Mouse (Mus musculus): Measurements from ENCODE around the gene Jun. TPM values are rescaled to one million over a fixed set of nuclear protein-coding genes. Genes with fewer than 3 reads are reported as not detected.

The Jun gene
- polyA plus RNA-seq, 1 experiment from 2014 or later, result 56.3 TPM

DNA sequence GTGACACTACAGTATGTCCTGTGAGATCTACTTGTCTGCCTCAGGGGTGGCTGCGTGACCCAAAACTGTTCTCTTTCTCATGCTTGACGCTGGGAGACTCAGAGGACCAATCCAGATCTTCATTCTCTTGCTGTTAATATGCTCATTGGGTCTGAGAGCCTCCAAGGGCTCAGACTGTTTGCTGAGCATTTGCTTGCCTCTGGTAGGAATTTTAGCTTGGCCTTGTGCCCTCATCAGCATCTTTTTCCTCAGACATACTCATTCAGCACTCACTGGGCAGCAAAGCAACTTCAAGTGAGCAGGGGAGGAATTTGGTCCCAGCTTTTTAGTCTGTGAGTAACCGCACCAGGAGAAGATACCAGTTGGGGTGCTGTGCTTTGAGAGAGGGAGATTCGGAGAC lies 40.5 kb upstream of the Jun start:
- H3K4me2 ChIP-seq, result no peak overlapping the region
- peaks cover 16% of the 10 kb centered on the region for H3K4me1 ChIP-seq
- H3K4me3 ChIP-seq, result no peak overlapping the region
- H3K9ac ChIP-seq, result no peak overlapping the region
- WGBS, result 80% methylated on average over 4 of the region's 4 CpGs
- H3K27me3 ChIP-seq, result no peaks in the 10 kb centered on the region
- no peak for ATAC-seq (ENCODE audit: insufficient number of reproducible peaks, insufficient read depth, low FRiP score, low TSS enrichment, low read depth)
- H3K27ac ChIP-seq, result no peak overlapping the region
- H3K36me3 ChIP-seq, result no peaks in the 10 kb centered on the region
- H3K9me3 ChIP-seq, result no peaks in the 10 kb centered on the region

- no peaks in the 10 kb centered on the region for H3K27me3 ChIP-seq
- 83% methylated on average over 4 of the region's 4 CpGs for WGBS
- H3K4me2 ChIP-seq, result no peak overlapping the region
- ATAC-seq (ENCODE audit: insufficient number of reproducible peaks, insufficient read depth, low FRiP score, low TSS enrichment, low read depth), result no peak
- H3K36me3 ChIP-seq, result no peaks in the 10 kb centered on the region
- no peak overlapping the region for H3K27ac ChIP-seq
- H3K9ac ChIP-seq, result no peak overlapping the region
- H3K4me1 ChIP-seq, result peaks cover 14% of the 10 kb centered on the region
- H3K4me3 ChIP-seq, result no peak overlapping the region
- H3K9me3 ChIP-seq, result no peaks in the 10 kb centered on the region
These were observed 39.5 kb upstream of the Jun start for GRCm38 (mm10) chr4:95091536-95091935.

DNA sequence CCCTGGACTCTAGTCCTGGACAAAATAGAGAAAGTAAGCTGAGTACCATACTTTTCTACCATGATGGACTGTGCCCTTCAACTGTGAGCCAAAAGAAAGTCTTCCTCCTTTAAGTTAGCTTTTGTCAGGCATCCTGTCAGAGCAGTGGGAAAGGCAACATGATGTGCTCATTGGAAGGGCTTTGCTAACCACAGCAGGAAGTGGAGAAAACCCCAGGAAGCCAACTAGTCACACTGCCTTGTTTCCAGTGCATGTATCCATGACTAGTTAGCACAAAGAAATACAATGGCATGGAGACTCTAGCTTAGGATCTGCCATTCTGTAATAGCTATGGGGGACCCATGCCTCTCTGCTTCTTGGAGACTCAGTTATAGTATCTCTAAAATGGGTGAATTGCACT lies 37.9 kb upstream of the Jun start:
- Histone ChIP-seq H3K36me3 (no peaks in the 10 kb centered on the region), H3K9me3 (no peaks in the 10 kb centered on the region), H3K4me3 (no peak overlapping the region), H3K27me3 (no peaks in the 10 kb centered on the region), H3K4me1 (peaks cover 14% of the 10 kb centered on the region), H3K27ac (no peak overlapping the region), H3K4me2 (no peak overlapping the region), H3K9ac (no peak overlapping the region)
- ATAC-seq (ENCODE audit: insufficient number of reproducible peaks, insufficient read depth, low FRiP score, low TSS enrichment, low read depth), result no peak

- Histone ChIP-seq H3K4me1 (peaks cover 11% of the 10 kb centered on the region), H3K9ac (no peak overlapping the region), H3K4me3 (no peak overlapping the region), H3K36me3 (no peaks in the 10 kb centered on the region), H3K27me3 (no peaks in the 10 kb centered on the region), H3K9me3 (no peaks in the 10 kb centered on the region), H3K27ac (no peak overlapping the region), H3K4me2 (no peak overlapping the region)
- no peak for ATAC-seq (ENCODE audit: insufficient number of reproducible peaks, insufficient read depth, low FRiP score, low TSS enrichment, low read depth)
- WGBS, result 95% methylated on average over 5 of the region's 5 CpGs
These were observed 37.0 kb upstream of the Jun start for GRCm38 (mm10) chr4:95089053-95089452.

- no peak overlapping the region for H3K9ac ChIP-seq
- H3K27ac ChIP-seq, result no peak overlapping the region
- WGBS, result 81% methylated on average over 8 of the region's 8 CpGs
- ATAC-seq (ENCODE audit: insufficient number of reproducible peaks, insufficient read depth, low FRiP score, low TSS enrichment, low read depth), result no peak
- no peak overlapping the region for H3K4me2 ChIP-seq
- no peak overlapping the region for H3K4me3 ChIP-seq
- H3K9me3 ChIP-seq, result no peaks in the 10 kb centered on the region
- peaks cover 17% of the 10 kb centered on the region for H3K4me1 ChIP-seq
- no peaks in the 10 kb centered on the region for H3K36me3 ChIP-seq
- H3K27me3 ChIP-seq, result no peaks in the 10 kb centered on the region
These were observed 31.9 kb upstream of the Jun start for GRCm38 (mm10) chr4:95083957-95084356.

DNA sequence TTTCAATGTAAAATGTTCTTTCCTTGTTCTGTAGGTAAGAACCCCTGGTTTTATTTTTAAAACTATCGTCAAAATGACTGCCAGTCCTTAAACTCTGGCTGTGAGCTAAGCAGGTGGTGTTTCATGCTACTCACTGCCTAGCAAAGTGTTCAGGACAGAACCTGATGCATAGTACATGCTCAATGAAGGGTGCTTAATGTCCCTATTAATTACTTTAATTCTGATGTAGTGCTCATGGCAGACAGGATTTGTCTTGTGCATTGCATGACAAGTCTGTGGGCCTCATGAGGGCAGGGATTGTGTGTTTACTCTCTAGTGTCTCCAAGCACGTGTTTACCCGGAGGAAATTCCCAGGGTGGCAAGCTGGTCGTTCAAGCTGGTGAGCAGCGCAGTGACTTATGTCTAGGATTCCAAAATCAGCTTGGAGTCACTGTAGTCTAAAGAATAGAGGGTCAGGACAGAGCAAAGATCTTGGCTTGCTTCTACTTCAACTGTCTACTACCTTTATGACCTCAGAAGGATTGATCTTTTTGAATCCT lies 31.2 kb upstream of the Jun start:
- ATAC-seq (ENCODE audit: insufficient number of reproducible peaks, insufficient read depth, low FRiP score, low TSS enrichment, low read depth), result no peak
- Histone ChIP-seq H3K27ac (peak overlapping the region; percentile 8; the same call in 1 of the 2 replicates), H3K9me3 (no peaks in the 10 kb centered on the region), H3K9ac (no peak overlapping the region), H3K4me1 (peaks cover 17% of the 10 kb centered on the region), H3K27me3 (no peaks in the 10 kb centered on the region), H3K4me3 (no peak overlapping the region), H3K4me2 (no peak overlapping the region), H3K36me3 (no peaks in the 10 kb centered on the region)
- WGBS, result 87% methylated on average over 5 of the region's 5 CpGs

GRCm38 (mm10) chr4:95082481-95083088 lies 30.6 kb upstream of the Jun start:
- ATAC-seq (ENCODE audit: insufficient number of reproducible peaks, insufficient read depth, low FRiP score, low TSS enrichment, low read depth), result no peak
- Histone ChIP-seq H3K36me3 (no peaks in the 10 kb centered on the region), H3K27ac (peak overlapping the region; percentile 8; the same call in 1 of the 2 replicates), H3K4me2 (no peak overlapping the region), H3K4me3 (no peak overlapping the region), H3K4me1 (peaks cover 17% of the 10 kb centered on the region), H3K27me3 (no peaks in the 10 kb centered on the region), H3K9me3 (no peaks in the 10 kb centered on the region), H3K9ac (no peak overlapping the region)
- WGBS, result 50% methylated on average over 4 of the region's 4 CpGs

GRCm38 (mm10) chr4:95081632-95082031 lies 29.6 kb upstream of the Jun start:
- Histone ChIP-seq H3K9ac (no peak overlapping the region), H3K36me3 (no peaks in the 10 kb centered on the region), H3K4me1 (peaks cover 20% of the 10 kb centered on the region), H3K27ac (no peak overlapping the region), H3K4me3 (no peak overlapping the region), H3K9me3 (no peaks in the 10 kb centered on the region), H3K27me3 (no peaks in the 10 kb centered on the region), H3K4me2 (no peak overlapping the region)
- WGBS, result 52% methylated on average over 8 of the region's 8 CpGs
- ATAC-seq (ENCODE audit: insufficient number of reproducible peaks, insufficient read depth, low FRiP score, low TSS enrichment, low read depth), result no peak

- no peak overlapping the region for H3K9ac ChIP-seq
- H3K27me3 ChIP-seq, result no peaks in the 10 kb centered on the region
- H3K27ac ChIP-seq, result no peak overlapping the region
- WGBS, result 78% methylated on average over 8 of the region's 8 CpGs
- ATAC-seq (ENCODE audit: insufficient number of reproducible peaks, insufficient read depth, low FRiP score, low TSS enrichment, low read depth), result no peak
- H3K36me3 ChIP-seq, result no peaks in the 10 kb centered on the region
- no peak overlapping the region for H3K4me2 ChIP-seq
- H3K9me3 ChIP-seq, result no peaks in the 10 kb centered on the region
- peaks cover 36% of the 10 kb centered on the region for H3K4me1 ChIP-seq
- no peak overlapping the region for H3K4me3 ChIP-seq
These were observed 26.6 kb upstream of the Jun start for GRCm38 (mm10) chr4:95078625-95079024.

- Histone ChIP-seq H3K9me3 (no peaks in the 10 kb centered on the region), H3K4me2 (no peak overlapping the region), H3K27me3 (no peaks in the 10 kb centered on the region), H3K27ac (0 out of 2 replicates have a peak overlapping the region, but pooled peaks have one; percentile 7), H3K4me3 (no peak overlapping the region), H3K9ac (no peak overlapping the region), H3K4me1 (peaks cover 33% of the 10 kb centered on the region), H3K36me3 (no peaks in the 10 kb centered on the region)
- no peak for ATAC-seq (ENCODE audit: insufficient number of reproducible peaks, insufficient read depth, low FRiP score, low TSS enrichment, low read depth)
- WGBS, result 40% methylated on average over 14 of the region's 14 CpGs
These were observed 24.3 kb upstream of the Jun start for GRCm38 (mm10) chr4:95076279-95076678.

DNA sequence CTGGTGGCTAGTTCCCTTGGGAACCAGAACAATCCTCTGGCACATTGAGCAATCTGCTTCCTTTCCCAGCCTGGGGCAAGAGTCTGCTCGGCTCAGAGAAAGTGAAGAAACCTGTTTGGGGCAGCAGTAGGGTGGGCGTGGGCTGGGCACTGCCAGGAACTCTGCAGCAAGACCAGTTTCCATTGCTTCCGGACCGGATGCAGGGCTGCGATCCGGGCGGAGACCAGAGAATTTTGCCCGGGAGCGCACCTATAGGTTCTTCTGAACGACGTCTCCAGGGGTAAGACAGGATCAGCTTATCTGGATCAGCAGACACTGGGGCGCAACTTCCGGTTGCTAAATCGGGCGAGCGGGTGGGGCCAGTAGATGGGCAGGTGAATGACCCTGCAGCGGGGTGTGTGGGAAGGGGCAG lies 23.6 kb upstream of the Jun start:
- 87% methylated on average over 17 of the region's 17 CpGs for WGBS
- Histone ChIP-seq H3K27ac (0 out of 2 replicates have a peak overlapping the region, but pooled peaks have one; percentile 7), H3K9me3 (no peaks in the 10 kb centered on the region), H3K4me2 (no peak overlapping the region), H3K4me1 (peaks cover 34% of the 10 kb centered on the region), H3K27me3 (no peaks in the 10 kb centered on the region), H3K4me3 (no peak overlapping the region), H3K36me3 (no peaks in the 10 kb centered on the region), H3K9ac (no peak overlapping the region)
- no peak for ATAC-seq (ENCODE audit: insufficient number of reproducible peaks, insufficient read depth, low FRiP score, low TSS enrichment, low read depth)

DNA sequence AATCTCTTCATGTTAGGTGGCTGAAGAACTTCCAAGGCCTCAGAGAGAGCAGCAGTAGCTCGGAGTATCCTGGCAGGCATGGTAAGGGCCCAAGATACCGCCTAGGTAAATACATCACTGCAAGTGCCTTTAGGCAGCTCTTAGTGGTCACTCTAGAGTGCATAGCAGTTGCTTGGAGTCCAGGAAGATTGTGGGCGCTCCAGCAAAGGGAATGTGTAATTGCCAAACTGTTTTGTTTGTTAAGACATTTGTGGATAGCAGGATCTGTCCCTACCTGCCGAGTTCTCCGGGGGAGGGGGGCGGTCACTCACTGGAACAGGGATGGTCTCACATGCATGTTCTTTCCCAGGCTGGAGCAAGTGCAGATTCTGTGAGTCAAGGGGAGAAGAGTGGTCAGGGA lies 22.3 kb upstream of the Jun start:
- H3K4me2 ChIP-seq, result no peak overlapping the region
- no peak overlapping the region; the same call in 1 of the 2 replicates for H3K27ac ChIP-seq
- no peak overlapping the region for H3K9ac ChIP-seq
- WGBS, result 90% methylated on average over 6 of the region's 6 CpGs
- ATAC-seq (ENCODE audit: insufficient number of reproducible peaks, insufficient read depth, low FRiP score, low TSS enrichment, low read depth), result no peak
- no peaks in the 10 kb centered on the region for H3K9me3 ChIP-seq
- H3K27me3 ChIP-seq, result no peaks in the 10 kb centered on the region
- H3K4me3 ChIP-seq, result no peak overlapping the region
- H3K36me3 ChIP-seq, result no peaks in the 10 kb centered on the region
- H3K4me1 ChIP-seq, result peaks cover 38% of the 10 kb centered on the region
